Mouse (Mus musculus): ENCODE data around the gene Olfr5. TPM values are rescaled to one million over a fixed set of nuclear protein-coding genes. Genes with fewer than 3 reads are reported as not detected.

The Olfr5 gene
- polyA plus RNA-seq, 1 experiment from 2014 or later, result not detected

GRCm38 (mm10) chr7:6438388-6438787 is 48.4 kb downstream of the Olfr5 start, which contains the start of gene Olfr1344:
Gene Olfr1344 (plus strand): TSS chr7:6438688.
- Histone ChIP-seq H3K36me3 (no peaks in the 10 kb centered on the region), H3K4me1 (replicated peaks) (peaks cover 14% of the 10 kb centered on the region), H3K27ac (no peak within 1 kb of the TSS), H3K4me2 (replicated peaks) (no peak within 1 kb of the TSS), H3K27me3 (no peaks in the 10 kb centered on the region), H3K9ac (replicated peaks) (no peak within 1 kb of the TSS), H3K4me3 (replicated peaks) (no peak within 1 kb of the TSS), H3K9me3 (no peaks in the 10 kb centered on the region)
- WGBS, result 88% methylated on average over 3 of the region's 3 CpGs
- no peak for ATAC-seq

GRCm38 (mm10) chr7:6430342-6430741 is 56.4 kb downstream of the Olfr5 start:
- 42% methylated on average over 2 of the region's 2 CpGs for WGBS
- Histone ChIP-seq H3K4me2 (replicated peaks) (no peak overlapping the region), H3K4me1 (replicated peaks) (peaks cover 8% of the 10 kb centered on the region)

GRCm38 (mm10) chr7:6429381-6429780 is 57.4 kb downstream of the Olfr5 start:
- H3K27me3 ChIP-seq, result no peaks in the 10 kb centered on the region
- no peak overlapping the region for H3K9ac ChIP-seq (replicated peaks)
- WGBS, result 89% methylated on average over 3 of the region's 3 CpGs
- H3K4me1 ChIP-seq (replicated peaks), result 0 out of 2 replicates have a peak, but pooled peaks cover 1% of the 10 kb centered on the region
- no peak for ATAC-seq
- H3K4me3 ChIP-seq (replicated peaks), result no peak overlapping the region
- peaks cover 5% of the 10 kb centered on the region; the same call in 1 of the 2 replicates for H3K9me3 ChIP-seq
- no peaks in the 10 kb centered on the region for H3K36me3 ChIP-seq
- no peak overlapping the region for H3K4me2 ChIP-seq (replicated peaks)
- H3K27ac ChIP-seq, result no peak overlapping the region

More at GRCm38 (mm10) chr7:6430342-6430741, 56.4 kb downstream of the Olfr5 start:
- Histone ChIP-seq H3K9ac (replicated peaks) (no peak overlapping the region), H3K27me3 (no peaks in the 10 kb centered on the region), H3K27ac (no peak overlapping the region), H3K36me3 (no peaks in the 10 kb centered on the region), H3K9me3 (peaks cover 5% of the 10 kb centered on the region; the same call in 1 of the 2 replicates), H3K4me3 (replicated peaks) (no peak overlapping the region)
- no peak for ATAC-seq

Other genes with a start within 250 kb of the Olfr5 start
- 0.31 TPM in 1 of 2 replicates, not detected in the other for gene Epp13, start 234.2 kb downstream of the Olfr5 start, polyA plus RNA-seq (2015; fragmentation: Nextera tagmentation; extraction: Ambion mirVana)
- 15.8 and 18.8 TPM in 2 replicates for gene Zfp667, start 200.4 kb downstream of the Olfr5 start, polyA plus RNA-seq (2015; fragmentation: Nextera tagmentation; extraction: Ambion mirVana)
- 11.7 and 12.9 TPM in 2 replicates for gene Zfp583, start 155.7 kb downstream of the Olfr5 start, polyA plus RNA-seq (2015; fragmentation: Nextera tagmentation; extraction: Ambion mirVana)
- gene Gm3854, start 143.2 kb downstream of the Olfr5 start, polyA plus RNA-seq (2015; fragmentation: Nextera tagmentation; extraction: Ambion mirVana), result 7.0 and 7.2 TPM in 2 replicates
- 4.3 and 4.6 TPM in 2 replicates for gene Zfp78, start 123.7 kb downstream of the Olfr5 start, polyA plus RNA-seq (2015; fragmentation: Nextera tagmentation; extraction: Ambion mirVana)
- gene Zfp28, start 103.6 kb downstream of the Olfr5 start, polyA plus RNA-seq (2015; fragmentation: Nextera tagmentation; extraction: Ambion mirVana), result 16.2 and 18.5 TPM in 2 replicates
- 2.4 and 3.4 TPM in 2 replicates for gene Smim17, start 88.2 kb downstream of the Olfr5 start, polyA plus RNA-seq (2015; fragmentation: Nextera tagmentation; extraction: Ambion mirVana)
- 0.06 and 0.07 TPM in 2 replicates for gene Gm20715, start 76.7 kb downstream of the Olfr5 start, polyA plus RNA-seq (2015; fragmentation: Nextera tagmentation; extraction: Ambion mirVana)
- gene Olfr1344, start 48.3 kb downstream of the Olfr5 start, polyA plus RNA-seq (2015; fragmentation: Nextera tagmentation; extraction: Ambion mirVana), result not detected in 2 replicates
- gene Olfr1336, start 30.8 kb downstream of the Olfr5 start, polyA plus RNA-seq (2015; fragmentation: Nextera tagmentation; extraction: Ambion mirVana), result not detected in 2 replicates
- gene Olfr1346, start 19.8 kb downstream of the Olfr5 start, polyA plus RNA-seq (2015; fragmentation: Nextera tagmentation; extraction: Ambion mirVana), result not detected in 2 replicates
- gene Olfr1347, start 12.8 kb upstream of the Olfr5 start, polyA plus RNA-seq (2015; fragmentation: Nextera tagmentation; extraction: Ambion mirVana), result not detected in 2 replicates
- gene Olfr1348, start 21.8 kb upstream of the Olfr5 start, polyA plus RNA-seq (2015; fragmentation: Nextera tagmentation; extraction: Ambion mirVana), result not detected in 2 replicates
- gene Olfr1349, start 36.0 kb upstream of the Olfr5 start, polyA plus RNA-seq (2015; fragmentation: Nextera tagmentation; extraction: Ambion mirVana), result not detected in 2 replicates
- not detected in 2 replicates for gene Olfr1350, start 77.9 kb upstream of the Olfr5 start, polyA plus RNA-seq (2015; fragmentation: Nextera tagmentation; extraction: Ambion mirVana)
- gene Zim1, start 209.5 kb upstream of the Olfr5 start, polyA plus RNA-seq (2015; fragmentation: Nextera tagmentation; extraction: Ambion mirVana), result 1.7 and 2.3 TPM in 2 replicates
- 82.9 and 87.2 TPM in 2 replicates for gene Peg3, start 243.5 kb upstream of the Olfr5 start, polyA plus RNA-seq (2015; fragmentation: Nextera tagmentation; extraction: Ambion mirVana)
- 31.1 and 35.2 TPM in 2 replicates for gene Usp29, start 243.6 kb upstream of the Olfr5 start, polyA plus RNA-seq (2015; fragmentation: Nextera tagmentation; extraction: Ambion mirVana)